Mouse (Mus musculus) brain, embryonic 14.5 days (tissue): ENCODE measurements around the gene Lrp3. TPM values are rescaled to one million over a fixed set of nuclear protein-coding genes. Genes with fewer than 3 reads are reported as not detected.

Source experiments
- DNase-seq: peaks from one replicate; pipeline ENCODE4 v3.0.0-alpha.2; 2011; ENCODE audit warnings: low read depth
- CTCF ChIP-seq: fragments of 200-500 bp; IDR thresholded peaks from 2 replicates; pipeline ENCODE4 v1.5.1; 2012; ENCODE audit warnings: inconsistent platforms, mild to moderate bottlenecking, moderate library complexity, borderline replicate concordance; ENCODE audit not compliant: insufficient read depth, insufficient read length; ENCODE audit errors: extremely low read depth
- POLR2A ChIP-seq: fragments of 200-500 bp; IDR thresholded peaks from 2 replicates; pipeline ENCODE4 v1.6.1; 2012; ENCODE audit warnings: mild to moderate bottlenecking, inconsistent platforms, borderline replicate concordance; ENCODE audit not compliant: poor library complexity, insufficient read depth, insufficient read length, severe bottlenecking; ENCODE audit errors: extremely low read depth
- polyA plus RNA-seq: library from polyadenylated mRNA; depleted of rRNA; stranded (reverse); fragments of >200 nt; gene quantifications from 2 replicates; pipeline ENCODE4 v1.2.3, GENCODE M21; 2012; rRNA removed

The Lrp3 gene
- polyA plus RNA-seq, 1 experiment, result 106 TPM

GRCm38 (mm10) chr7:35157512-35157911 lies 57.8 kb downstream of the Lrp3 start:
- TF ChIP-seq CTCF, result no peak
- no peak for TF ChIP-seq POLR2A
- no peak for DNase-seq

- DNase-seq, result no peak
- TF ChIP-seq CTCF, result no peak
- TF ChIP-seq POLR2A, result no peak
Measured at GRCm38 (mm10) chr7:35156561-35157477, 58.5 kb downstream of the Lrp3 start.

- TF ChIP-seq CTCF, result no peak
- TF ChIP-seq POLR2A, result no peak
- DNase-seq, result no peak
Measured at GRCm38 (mm10) chr7:35154449-35154848, 60.8 kb downstream of the Lrp3 start.

GRCm38 (mm10) chr7:35150860-35151259 lies 64.4 kb downstream of the Lrp3 start:
- no peak for DNase-seq
- no peak for TF ChIP-seq CTCF
- no peak for TF ChIP-seq POLR2A

Other genes starting within 250 kb of the Lrp3 start
- 27.2 and 29.8 TPM in 2 replicates for gene Cebpg, start 158.9 kb downstream of the Lrp3 start, polyA plus RNA-seq
- 2.9 and 3.1 TPM in 2 replicates for gene Cebpa, start 96.2 kb downstream of the Lrp3 start, polyA plus RNA-seq
- gene Slc7a10, start 29.1 kb downstream of the Lrp3 start, polyA plus RNA-seq, result 8.5 and 10.1 TPM in 2 replicates
- 14.6 and 14.8 TPM in 2 replicates for gene Gpatch1, start 102.9 kb upstream of the Lrp3 start, polyA plus RNA-seq
- gene Rhpn2, start 118.7 kb upstream of the Lrp3 start, polyA plus RNA-seq, result 1.4 and 2.5 TPM in 2 replicates
- 8.0 and 8.2 TPM in 2 replicates for gene Faap24, start 181.3 kb upstream of the Lrp3 start, polyA plus RNA-seq
- gene Cep89, start 181.5 kb upstream of the Lrp3 start, polyA plus RNA-seq, result 24.4 and 29.0 TPM in 2 replicates
- gene Slc7a9, start 233.3 kb upstream of the Lrp3 start, polyA plus RNA-seq, result 0.05 and 0.06 TPM in 2 replicates